Comparison of ENCODE assay signal across 12 mouse cellular contexts in the genomic region with DNA sequence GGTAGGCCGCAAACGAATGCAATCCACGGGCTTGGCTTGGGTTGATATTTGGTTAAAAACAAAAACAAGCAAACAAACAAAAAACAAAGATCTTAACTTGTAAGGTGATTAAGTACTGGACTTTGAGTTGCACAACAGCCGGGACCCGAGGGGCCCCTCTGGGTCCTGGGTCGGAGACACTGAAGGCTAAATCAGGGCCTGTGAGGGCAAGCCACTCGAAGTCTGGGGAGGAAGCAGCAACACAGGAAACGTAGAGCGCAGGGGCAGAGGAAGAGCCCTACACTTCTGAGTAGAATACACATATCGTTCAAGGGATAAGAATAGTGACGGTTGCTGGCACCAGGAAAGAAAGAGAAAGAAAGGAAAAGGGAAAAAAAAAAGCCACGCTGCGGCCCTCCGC. TPM values are rescaled to one million over a fixed set of nuclear protein-coding genes. Genes with fewer than 3 reads are reported as not detected.
DNase-seq lines count a peak whose midpoint lies in the region; ATAC-seq lines count a peak whose summit lies in the region.
"Had no signal": no experiment of that assay in that cellular context is flagged by ENCODE, and none has a peak within 500 bp of the region (broad histone marks: within the 10 kb centered on the region; RNA-seq: fewer than 3 reads in every experiment).

No protein-coding gene starts in this region.

- no peak for DNase-seq in heart, adult 18-20 months
- DNase-seq in MN1 (ENCODE audit: low spot score), result peak; percentile 28
- DNase-seq in naive thymus-derived CD4-positive, alpha-beta T cell, adult 2 months (ENCODE audit: low read depth), result peak; percentile 46
- no peak for DNase-seq in layer of hippocampus, adult 8-10 months (ENCODE audit: low spot score in 2 of 2)
- DNase-seq: cerebellum, postnatal 25 days; kidney, adult 18-20 months; lung, adult 2 months; right cerebral cortex, postnatal 25 days had no signal

- H3K9me3 ChIP-seq in heart, embryonic 13.5 days, result no peaks in the 10 kb centered on the region
- no peaks in the 10 kb centered on the region for H3K9me3 ChIP-seq in neural tube, embryonic 12.5 days
- no peaks in the 10 kb centered on the region for H3K9me3 ChIP-seq in neural tube, embryonic 15.5 days (replicated peaks)
- H3K9me3 ChIP-seq: midbrain, embryonic 12.5 days had no signal

- H3K4me3 ChIP-seq in heart, embryonic 13.5 days, result peak overlapping the region; percentile 52
- no peak overlapping the region for H3K4me3 ChIP-seq in neural tube, embryonic 12.5 days
- no peak overlapping the region for H3K4me3 ChIP-seq in neural tube, embryonic 15.5 days (replicated peaks)
- H3K4me3 ChIP-seq: midbrain, embryonic 12.5 days had no signal

- peak overlapping the region; percentile 52; the same call in 1 of the 2 replicates for H3K9ac ChIP-seq in heart, embryonic 13.5 days
- no peak overlapping the region for H3K9ac ChIP-seq in neural tube, embryonic 12.5 days
- H3K9ac ChIP-seq in neural tube, embryonic 15.5 days (replicated peaks), result no peak overlapping the region
- H3K9ac ChIP-seq: midbrain, embryonic 12.5 days had no signal

- peak overlapping the region; percentile 76 for H3K4me2 ChIP-seq in heart, embryonic 13.5 days
- H3K4me2 ChIP-seq in neural tube, embryonic 12.5 days (replicated peaks), result 0 out of 2 replicates have a peak overlapping the region, but pooled peaks have one; percentile 9
- no peak overlapping the region for H3K4me2 ChIP-seq in neural tube, embryonic 15.5 days

- H3K36me3 ChIP-seq in heart, embryonic 13.5 days, result no peaks in the 10 kb centered on the region
- no peaks in the 10 kb centered on the region for H3K36me3 ChIP-seq in neural tube, embryonic 12.5 days
- H3K36me3 ChIP-seq in neural tube, embryonic 15.5 days, result no peaks in the 10 kb centered on the region
- H3K36me3 ChIP-seq: midbrain, embryonic 12.5 days had no signal

- peaks cover 87% of the 10 kb centered on the region for H3K27me3 ChIP-seq in heart, embryonic 13.5 days (replicated peaks)
- H3K27me3 ChIP-seq in neural tube, embryonic 12.5 days (replicated peaks), result peaks cover 85% of the 10 kb centered on the region
- H3K27me3 ChIP-seq in neural tube, embryonic 15.5 days (replicated peaks), result peaks cover 83% of the 10 kb centered on the region

- WGBS in heart, embryonic 13.5 days, result 24% methylated on average over 14 of the region's 14 CpGs
- 13% methylated on average over 14 of the region's 14 CpGs for WGBS in neural tube, embryonic 12.5 days
- 23% methylated on average over 14 of the region's 14 CpGs for WGBS in neural tube, embryonic 15.5 days

- H3K4me1 ChIP-seq in heart, embryonic 13.5 days, result peaks cover 35% of the 10 kb centered on the region
- 0 out of 2 replicates have a peak, but pooled peaks cover 8% of the 10 kb centered on the region for H3K4me1 ChIP-seq in neural tube, embryonic 12.5 days
- peaks cover 7% of the 10 kb centered on the region for H3K4me1 ChIP-seq in neural tube, embryonic 15.5 days

- H3K27ac ChIP-seq in heart, embryonic 13.5 days (replicated peaks), result no peak overlapping the region
- H3K27ac ChIP-seq in neural tube, embryonic 12.5 days, result no peak overlapping the region
- no peak overlapping the region for H3K27ac ChIP-seq in neural tube, embryonic 15.5 days (replicated peaks)
- H3K27ac ChIP-seq: midbrain, embryonic 12.5 days had no signal

- no peak for ATAC-seq in heart, embryonic 13.5 days (ENCODE audit: extremely low read depth, insufficient number of reproducible peaks, low FRiP score, low TSS enrichment)
- ATAC-seq in neural tube, embryonic 12.5 days (ENCODE audit: low FRiP score, low read depth), result no peak
- ATAC-seq in neural tube, embryonic 15.5 days (ENCODE audit: low FRiP score), result no peak

RNA-seq across cellular contexts. Expression of a gene that starts 38.2 kb away (rescaled TPM):
- polyA plus RNA-seq in heart, embryonic 13.5 days (2015; fragmentation: Nextera tagmentation; extraction: Ambion mirVana), result 1.3 and 1.5 TPM in 2 replicates
- total RNA-seq in heart, adult 18-20 months (2021), result 1 to 10 TPM in 1 of 2 experiments, under 1 TPM in 1; 0.39 to 1.1 TPM
- polyA plus RNA-seq in neural tube, embryonic 12.5 days (2016; fragmentation: Nextera tagmentation; extraction: Ambion mirVana), result 1.4 and 1.5 TPM in 2 replicates
- polyA plus RNA-seq in neural tube, embryonic 15.5 days (2015; fragmentation: Nextera tagmentation; extraction: Ambion mirVana), result 1.8 and 3.5 TPM in 2 replicates
- total RNA-seq in layer of hippocampus, adult 8-10 months (2022), result 1 to 10 TPM; 2.5 to 9.1 (median 5.3) TPM

Comparison
In these comparisons a context has a peak if more than half of its experiments do, and no peak if none do; other contexts are left out.
1. DNase-seq: peak in MN1 (single experiment) and naive thymus-derived CD4-positive, alpha-beta T cell, adult 2 months (single experiment); none in heart, adult 18-20 months (0 of 2) and layer of hippocampus, adult 8-10 months (0 of 2).